Mouse (Mus musculus) heart, embryonic 16.5 days (tissue): ENCODE data around the gene Cc2d2a. TPM values are rescaled to one million over a fixed set of nuclear protein-coding genes. Genes with fewer than 3 reads are reported as not detected.

Experiments used
- ATAC-seq: fragments of 200-750 bp; cut with Nextera tagmentation; replicated peaks from 2 replicates; pipeline ENCODE4 v1.8.0; 2017; ENCODE audit warnings: moderate number of reproducible peaks; ENCODE audit not compliant: insufficient read depth, low FRiP score; ENCODE audit errors: extremely low read depth
- H3K27ac ChIP-seq: fragments of 300-500 bp; sonication (generic); 2 replicates; pipeline ENCODE4 v1.5.1; 2014; ENCODE audit warnings: mild to moderate bottlenecking, low read length, control low read depth, moderate library complexity
- H3K27me3 ChIP-seq: fragments of 300-500 bp; sonication (generic); 2 replicates; pipeline ENCODE4 v1.6.1; 2014; ENCODE audit warnings: low read length, mixed read lengths; ENCODE audit not compliant: control insufficient read depth, insufficient read depth
- H3K36me3 ChIP-seq: fragments of 300-500 bp; sonication (generic); 2 replicates; pipeline ENCODE4 v1.6.1; 2014; ENCODE audit not compliant: control insufficient read depth, insufficient read depth
- H3K4me1 ChIP-seq: fragments of 300-500 bp; sonication (generic); 2 replicates; pipeline ENCODE4 v1.6.1; 2014; ENCODE audit warnings: low read length, mixed read lengths; ENCODE audit not compliant: control insufficient read depth, insufficient read depth
- H3K4me2 ChIP-seq: fragments of 300-500 bp; sonication (generic); 2 replicates; pipeline ENCODE4 v1.6.1; 2014; ENCODE audit warnings: low read depth, mild to moderate bottlenecking, control low read depth, low read length
- H3K4me3 ChIP-seq: fragments of 300-500 bp; sonication (generic); 2 replicates; pipeline ENCODE4 v1.5.1; 2014; ENCODE audit warnings: mild to moderate bottlenecking, control low read depth, low read length
- H3K9ac ChIP-seq: fragments of 300-500 bp; sonication (generic); 2 replicates; pipeline ENCODE4 v1.6.1; 2014; ENCODE audit warnings: low read length, control low read depth
- H3K9me3 ChIP-seq: fragments of 300-500 bp; sonication (generic); replicated peaks from 2 replicates; pipeline ENCODE4 v1.6.1; 2016; ENCODE audit warnings: low read length; ENCODE audit not compliant: control insufficient read depth
- WGBS: fragments of 180-500 bp; shearing (Covaris S2); extraction: QIAGEN DNeasy Blood & Tissue Kit; methylation state at CpG from one replicate; pipeline ENCODE4 v1.1.7; 2014; 5-methylcytosine and 5-hydroxymethylcytosine counted together
- polyA plus RNA-seq: library from polyadenylated mRNA; unstranded; fragments of >200 nt; fragmentation: Nextera tagmentation; extraction: Ambion mirVana; gene quantifications from 2 replicates; pipeline ENCODE4 v1.2.1, GENCODE M21; 2015

Cc2d2a gene
- polyA plus RNA-seq = 7.5 and 8.6 TPM in 2 replicates

DNA sequence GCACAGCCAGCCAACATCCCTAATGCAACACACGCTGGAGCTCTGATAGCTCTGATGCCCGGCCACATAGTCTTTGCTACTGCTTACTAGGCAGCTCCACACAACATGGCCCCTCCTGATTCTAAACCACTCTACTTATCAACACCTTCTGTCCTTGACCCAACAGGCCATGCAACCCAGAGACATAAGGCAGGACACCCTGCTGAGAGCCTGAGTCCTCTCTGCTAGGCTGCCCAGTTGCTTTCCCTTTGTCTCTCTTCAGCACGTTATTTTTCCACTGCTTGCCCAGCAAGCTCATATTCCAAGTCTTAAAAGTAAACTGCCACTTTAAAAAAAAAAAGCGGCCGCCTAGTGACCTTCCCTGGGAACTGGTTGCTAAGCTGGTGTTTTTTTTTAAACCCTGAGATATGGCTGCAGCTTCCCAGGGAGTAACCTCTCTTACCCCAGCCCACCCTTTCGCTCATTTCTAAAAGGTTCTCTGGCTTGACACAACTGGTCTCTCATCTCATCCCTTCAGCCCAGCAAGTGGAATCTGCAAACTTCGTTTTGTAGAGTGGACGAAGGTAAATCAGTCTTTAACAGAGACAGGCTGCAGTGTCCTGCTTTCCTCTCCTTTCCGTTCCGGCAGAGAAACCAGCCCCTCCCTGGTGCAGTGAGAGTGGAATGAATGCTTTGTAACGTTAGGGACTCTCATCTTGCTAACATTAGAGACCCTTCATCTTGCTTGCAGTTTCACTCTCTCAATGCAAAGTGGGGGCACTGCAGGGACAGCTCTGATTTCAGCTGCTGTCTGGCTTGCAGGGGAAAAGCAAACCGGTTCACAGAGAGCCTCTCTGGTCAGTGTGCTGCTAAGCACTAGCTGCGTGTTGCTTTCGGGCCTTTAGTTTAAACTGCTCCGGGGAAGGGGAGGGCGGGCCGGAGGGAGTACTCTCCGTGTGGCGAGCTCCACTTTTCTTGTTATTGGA is at the start of gene Cc2d2a:
Gene Cc2d2a (plus strand): TSS at position 350 of the 965 bp plus-strand sequence.
- Histone ChIP-seq H3K9ac (peak within 1 kb of the TSS; percentile 83), H3K27ac (peak within 1 kb of the TSS; percentile 97), H3K4me1 (peaks cover 13% of the 10 kb centered on the region), H3K4me3 (peak within 1 kb of the TSS; percentile 67), H3K4me2 (peak within 1 kb of the TSS; percentile 59), H3K27me3 (no peaks in the 10 kb centered on the region), H3K36me3 (0 out of 2 replicates have a peak, but pooled peaks cover 2% of the 10 kb centered on the region), H3K9me3 (no peaks in the 10 kb centered on the region)
- peak; percentile 84 for ATAC-seq
- WGBS = 3% methylated on average over 19 of the region's 19 CpGs

DNA sequence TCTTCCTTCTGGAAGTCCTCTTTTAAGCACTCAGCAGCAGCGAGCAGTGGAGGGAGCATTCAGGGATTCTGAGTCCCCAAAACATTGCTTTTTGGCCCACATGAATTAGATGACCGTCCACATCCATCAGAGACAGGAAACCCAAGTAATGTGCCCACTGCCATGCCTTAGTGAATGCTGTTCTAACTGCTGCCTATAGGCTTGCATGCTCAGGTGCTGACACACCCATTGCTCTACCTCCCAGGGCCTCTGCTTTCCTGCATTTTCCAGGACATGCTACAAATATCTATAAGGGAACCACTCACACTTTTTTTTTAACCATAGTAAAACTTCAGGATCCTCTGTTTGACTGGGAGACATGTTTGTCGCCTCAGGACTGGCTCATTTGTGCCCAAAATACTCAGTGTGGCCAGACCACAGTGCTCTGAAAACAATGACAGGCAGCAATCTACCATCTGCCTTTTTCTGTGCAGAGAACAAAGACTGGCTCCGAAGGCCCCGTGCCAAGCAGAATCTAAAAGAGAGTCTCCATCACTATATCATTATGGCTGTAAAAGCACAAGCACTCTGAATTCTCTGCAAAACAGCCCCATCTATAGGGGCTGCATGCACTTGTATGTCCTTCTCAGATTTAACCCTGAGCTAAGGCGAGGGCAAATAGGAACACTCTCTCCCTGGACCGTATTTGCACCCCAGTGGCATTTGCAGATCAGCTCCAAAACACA is 40.4 kb upstream of the Cc2d2a start:
- no peaks in the 10 kb centered on the region for H3K27me3 ChIP-seq
- no peak overlapping the region for H3K9ac ChIP-seq
- no peak overlapping the region for H3K27ac ChIP-seq
- WGBS = 70% methylated on average over 7 of the region's 7 CpGs
- H3K36me3 ChIP-seq = no peaks in the 10 kb centered on the region
- H3K4me1 ChIP-seq = no peaks in the 10 kb centered on the region
- no peaks in the 10 kb centered on the region for H3K9me3 ChIP-seq
- no peak overlapping the region for H3K4me3 ChIP-seq
- ATAC-seq = no peak
- no peak overlapping the region for H3K4me2 ChIP-seq

DNA sequence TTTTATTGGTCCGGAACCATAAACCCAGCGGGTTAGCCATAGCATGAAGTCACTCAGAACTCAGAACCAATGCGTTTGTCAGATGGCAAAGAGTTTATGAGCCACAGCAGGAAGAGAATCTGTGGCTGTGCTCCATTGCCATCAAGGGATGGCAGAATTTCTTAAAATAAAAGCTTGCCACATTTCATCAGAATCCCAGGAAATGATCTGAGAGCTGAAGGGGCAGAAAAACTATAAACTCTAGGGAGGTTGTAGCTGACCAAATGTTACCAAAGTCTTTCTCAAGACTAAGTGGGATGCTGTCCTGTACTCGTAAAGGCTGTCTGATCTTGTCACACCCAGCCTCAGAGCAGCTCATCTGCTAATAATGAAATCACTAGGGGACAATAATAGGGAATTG is 36.7 kb upstream of the Cc2d2a start:
- Histone ChIP-seq H3K4me1 (no peaks in the 10 kb centered on the region), H3K4me2 (no peak overlapping the region), H3K9ac (no peak overlapping the region), H3K9me3 (no peaks in the 10 kb centered on the region), H3K27me3 (no peaks in the 10 kb centered on the region), H3K27ac (no peak overlapping the region), H3K4me3 (no peak overlapping the region), H3K36me3 (no peaks in the 10 kb centered on the region)
- 76% methylated on average over 4 of the region's 4 CpGs for WGBS
- no peak for ATAC-seq

DNA sequence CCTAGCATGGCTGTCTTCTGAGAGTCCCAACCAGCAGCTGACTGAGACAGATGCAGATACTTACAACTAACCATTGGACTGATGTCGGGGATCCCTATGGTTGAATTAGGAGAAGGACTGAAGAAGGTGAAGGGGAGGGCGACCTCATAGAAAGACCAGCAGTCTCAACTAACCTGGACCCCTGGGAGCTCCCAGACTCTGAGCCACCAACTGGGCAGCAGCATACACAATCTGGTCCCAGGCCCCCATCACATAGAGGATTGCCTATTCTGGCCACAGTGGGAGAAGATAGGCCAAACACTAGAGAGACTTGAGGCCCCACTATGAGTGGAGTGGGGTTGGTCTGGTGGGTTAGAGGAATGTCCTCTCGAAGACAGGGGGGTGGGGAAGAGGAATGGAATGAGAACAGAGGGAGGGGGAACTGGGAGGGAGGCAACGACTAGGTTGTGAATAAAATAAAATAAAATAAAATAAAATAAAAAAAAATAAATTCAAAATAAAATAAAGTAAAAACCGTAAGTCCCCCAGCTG is 28.0 kb upstream of the Cc2d2a start:
- H3K4me1 ChIP-seq = no peaks in the 10 kb centered on the region
- H3K9ac ChIP-seq = no peak overlapping the region
- H3K9me3 ChIP-seq = no peaks in the 10 kb centered on the region
- H3K27ac ChIP-seq = no peak overlapping the region
- H3K4me2 ChIP-seq = no peak overlapping the region
- H3K4me3 ChIP-seq = no peak overlapping the region
- H3K36me3 ChIP-seq = no peaks in the 10 kb centered on the region
- no peaks in the 10 kb centered on the region for H3K27me3 ChIP-seq
- no peak for ATAC-seq
- WGBS = 66% methylated on average over 5 of the region's 5 CpGs

DNA sequence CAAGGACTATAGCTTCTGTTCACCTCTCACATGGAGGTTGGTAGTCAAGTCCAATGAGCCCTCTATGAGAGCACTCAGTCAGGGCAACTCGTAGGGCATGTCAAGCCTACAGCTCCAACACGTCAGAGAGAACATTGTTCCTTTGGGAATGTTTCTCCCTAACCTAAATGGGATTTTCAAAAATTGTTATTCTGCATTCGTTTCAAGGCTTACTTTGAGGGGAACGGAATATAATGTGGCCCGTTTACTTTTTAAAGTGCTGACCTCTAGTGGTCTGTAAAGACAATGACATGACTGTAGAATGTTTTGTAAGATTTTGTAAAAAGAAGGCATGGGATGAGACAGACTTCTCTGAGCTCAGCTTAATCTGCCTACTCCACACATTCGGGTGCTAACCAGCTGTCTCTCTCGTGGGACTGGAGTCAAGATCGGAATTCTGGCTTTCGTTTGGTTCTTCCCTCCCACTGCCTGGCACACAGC is 27.5 kb upstream of the Cc2d2a start:
- no peak overlapping the region for H3K4me2 ChIP-seq
- H3K36me3 ChIP-seq = no peaks in the 10 kb centered on the region
- no peaks in the 10 kb centered on the region for H3K4me1 ChIP-seq
- no peak overlapping the region for H3K4me3 ChIP-seq
- 28% methylated on average over 9 of the region's 9 CpGs for WGBS
- no peaks in the 10 kb centered on the region for H3K9me3 ChIP-seq
- no peak overlapping the region for H3K9ac ChIP-seq
- no peaks in the 10 kb centered on the region for H3K27me3 ChIP-seq
- no peak for ATAC-seq
- no peak overlapping the region for H3K27ac ChIP-seq

DNA sequence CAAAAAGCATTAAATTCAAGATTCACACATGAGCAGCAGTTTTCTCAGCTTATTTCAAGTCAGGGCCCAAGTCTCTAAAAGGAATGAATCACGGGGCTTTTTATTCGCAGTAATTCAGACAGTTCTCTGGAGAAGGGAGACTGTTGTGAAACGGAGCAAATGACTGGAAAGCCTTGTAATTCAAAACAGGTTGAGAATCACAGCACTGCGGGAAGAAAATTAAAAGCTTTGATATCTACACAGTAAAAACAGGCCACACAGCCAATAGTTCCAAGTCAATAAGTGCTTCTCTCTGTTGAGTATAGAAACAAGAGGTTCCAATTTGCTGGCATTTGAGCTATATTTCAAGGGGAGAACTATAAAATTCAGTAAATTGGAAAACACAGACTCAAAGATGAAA is 17.1 kb upstream of the Cc2d2a start:
- ATAC-seq = no peak
- H3K9ac ChIP-seq = no peak overlapping the region
- no peaks in the 10 kb centered on the region for H3K27me3 ChIP-seq
- H3K4me3 ChIP-seq = no peak overlapping the region
- no peak overlapping the region for H3K27ac ChIP-seq
- 70% methylated on average over 4 of the region's 4 CpGs for WGBS
- no peak overlapping the region for H3K4me2 ChIP-seq
- no peaks in the 10 kb centered on the region for H3K36me3 ChIP-seq
- no peaks in the 10 kb centered on the region for H3K9me3 ChIP-seq
- no peaks in the 10 kb centered on the region for H3K4me1 ChIP-seq

DNA sequence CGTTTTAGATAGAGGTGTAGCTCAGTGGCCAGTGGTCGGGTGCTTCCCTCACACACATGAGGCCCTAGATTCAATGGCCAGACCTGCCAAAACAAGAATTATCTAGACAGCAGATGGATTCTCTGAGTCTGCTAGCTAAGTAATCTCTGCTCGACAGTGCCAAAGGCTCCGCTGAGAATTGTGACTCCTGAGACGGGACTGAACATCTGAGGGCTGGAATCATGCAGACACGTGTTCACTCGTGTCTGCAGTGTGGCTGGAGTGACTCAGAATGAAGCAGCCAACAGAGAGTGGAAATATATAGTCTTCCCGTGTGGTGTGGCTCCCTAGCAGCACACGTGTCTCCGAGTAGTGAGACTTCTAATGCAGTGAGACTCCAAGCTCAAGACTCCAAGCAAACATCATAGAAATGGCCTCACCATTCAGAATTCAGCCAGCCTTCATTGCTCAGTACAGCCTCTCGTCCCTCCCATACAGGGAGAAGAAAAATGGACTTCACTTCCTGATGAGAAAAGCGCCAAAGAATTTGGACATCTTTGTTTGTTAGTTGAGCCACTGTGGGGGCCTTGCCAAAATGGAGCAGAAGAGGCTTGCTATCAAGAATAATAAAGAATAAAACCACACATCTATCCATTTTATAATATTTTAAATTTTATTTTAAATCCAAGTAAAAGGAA is 14.9 kb upstream of the Cc2d2a start:
- Histone ChIP-seq H3K9ac (no peak overlapping the region), H3K4me2 (no peak overlapping the region), H3K27ac (no peak overlapping the region), H3K9me3 (no peaks in the 10 kb centered on the region), H3K36me3 (no peaks in the 10 kb centered on the region), H3K4me3 (no peak overlapping the region), H3K4me1 (no peaks in the 10 kb centered on the region), H3K27me3 (no peaks in the 10 kb centered on the region)
- ATAC-seq = no peak
- WGBS = 61% methylated on average over 12 of the region's 12 CpGs

DNA sequence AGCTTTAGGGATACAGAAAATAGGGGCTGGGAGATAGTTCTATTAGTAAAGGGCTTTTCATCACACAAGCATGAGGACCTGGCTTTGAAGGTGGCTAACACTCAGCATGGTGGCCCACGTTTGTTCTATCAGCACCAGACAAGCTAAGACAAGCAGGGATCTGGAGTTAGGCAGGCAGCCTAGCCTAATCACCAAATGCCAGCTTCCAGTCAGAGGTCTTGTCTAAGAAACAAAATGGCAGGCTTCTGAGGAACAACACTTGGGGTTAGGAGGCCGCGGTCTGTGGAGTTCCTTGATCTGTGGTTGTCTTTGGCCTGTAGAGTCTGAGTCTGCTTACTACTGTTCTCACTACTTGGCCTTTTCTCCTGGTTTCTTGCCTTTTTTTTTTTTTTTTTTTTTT is 648 bp upstream of the Cc2d2a start:
- 74% methylated on average over 3 of the region's 3 CpGs for WGBS
- no peaks in the 10 kb centered on the region for H3K27me3 ChIP-seq
- peak overlapping the region; percentile 59 for H3K4me2 ChIP-seq
- no peak for ATAC-seq
- no peak overlapping the region for H3K9ac ChIP-seq
- no peaks in the 10 kb centered on the region for H3K9me3 ChIP-seq
- peak overlapping the region; percentile 97 for H3K27ac ChIP-seq
- H3K4me1 ChIP-seq = peaks cover 13% of the 10 kb centered on the region
- H3K36me3 ChIP-seq = 0 out of 2 replicates have a peak, but pooled peaks cover 2% of the 10 kb centered on the region
- H3K4me3 ChIP-seq = no peak overlapping the region
